Mouse (Mus musculus) macrophage (primary cell): Measurements from ENCODE around the gene Mtrex. TPM values are rescaled to one million over a fixed set of nuclear protein-coding genes. Genes with fewer than 3 reads are reported as not detected.

Experiments used
- H3K27ac ChIP-seq: fragments of 350-480 bp; formaldehyde crosslinking; 2 replicates; pipeline ENCODE4 v1.9.0; 2021
- H3K36me3 ChIP-seq: fragments of 350-480 bp; formaldehyde crosslinking; 2 replicates; pipeline ENCODE4 v1.9.0; 2021; ENCODE audit errors: inconsistent target
- H3K4me3 ChIP-seq: fragments of 350-480 bp; formaldehyde crosslinking; 2 replicates; pipeline ENCODE4 v1.9.0; 2021; ENCODE audit errors: inconsistent target
- H3K79me2 ChIP-seq: fragments of 350-480 bp; formaldehyde crosslinking; 2 replicates; pipeline ENCODE4 v1.9.0; 2021; ENCODE audit errors: inconsistent target
- WGBS: methylation state at CpG from one replicate; pipeline ENCODE4 v1.1.7; 2026; ENCODE audit warnings: inconsistent platforms; ENCODE audit not compliant: missing documents; 5-methylcytosine and 5-hydroxymethylcytosine counted together
- polyA plus RNA-seq: library from polyadenylated mRNA; stranded (reverse); fragments of 250-400 nt; gene quantifications from 3 replicates; pipeline ENCODE4 v1.2.4, GENCODE M21; 2018; ENCODE audit warnings: inconsistent platforms

Mtrex gene
- polyA plus RNA-seq, 1 experiment from 2014 or later, result 43.6 TPM

GRCm38 (mm10) chr13:112825479-112825878 lies 101.7 kb downstream of the Mtrex start:
- Histone ChIP-seq H3K79me2 (no peaks in the 10 kb centered on the region), H3K36me3 (no peaks in the 10 kb centered on the region), H3K4me3 (no peak overlapping the region), H3K27ac (no peak overlapping the region)
- WGBS, result 87% methylated on average over 6 of the region's 6 CpGs

DNA sequence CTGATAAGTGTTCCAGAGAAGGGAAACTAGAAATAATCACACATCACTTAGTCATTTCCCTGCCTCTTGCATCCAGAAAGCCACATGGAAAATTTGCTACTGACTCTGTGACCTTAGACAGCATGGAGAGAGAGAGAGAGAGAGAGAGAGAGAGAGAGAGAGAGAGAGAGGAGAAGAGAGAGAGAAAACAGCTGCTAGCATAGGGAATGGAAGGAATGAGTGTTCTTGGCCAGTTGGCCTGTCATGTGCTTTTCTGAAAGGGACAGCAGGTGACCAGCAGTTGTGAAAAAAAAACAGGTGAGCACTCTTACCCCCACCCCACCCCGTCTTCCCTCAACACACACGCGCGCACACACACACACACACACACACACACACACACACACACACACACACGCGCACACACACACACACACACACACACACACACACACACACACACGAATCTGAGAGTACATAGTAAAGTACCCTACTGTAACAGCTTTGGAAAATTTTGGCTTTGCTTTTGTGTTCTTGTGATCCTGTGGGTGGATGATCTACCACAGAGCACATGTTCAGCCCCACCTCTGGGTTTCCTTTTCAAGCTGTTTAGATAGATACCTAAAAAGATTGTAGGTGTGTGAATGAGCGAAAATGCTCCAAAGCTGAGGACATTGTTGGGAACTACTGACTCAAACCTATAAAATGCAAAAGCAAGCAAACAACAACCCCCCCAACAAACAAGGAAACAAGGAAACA lies 103.1 kb downstream of the Mtrex start:
- 60% methylated on average over 2 of the region's 8 CpGs for WGBS

GRCm38 (mm10) chr13:112823236-112823910 lies 103.8 kb downstream of the Mtrex start:
- no peaks in the 10 kb centered on the region for H3K79me2 ChIP-seq
- no peaks in the 10 kb centered on the region for H3K36me3 ChIP-seq
- 93% methylated on average over 6 of the region's 6 CpGs for WGBS
- H3K4me3 ChIP-seq, result no peak overlapping the region
- H3K27ac ChIP-seq, result no peak overlapping the region

More for the DNA sequence above, 103.1 kb downstream of the Mtrex start:
- Histone ChIP-seq H3K79me2 (no peaks in the 10 kb centered on the region), H3K4me3 (no peak overlapping the region), H3K27ac (no peak overlapping the region), H3K36me3 (no peaks in the 10 kb centered on the region)

DNA sequence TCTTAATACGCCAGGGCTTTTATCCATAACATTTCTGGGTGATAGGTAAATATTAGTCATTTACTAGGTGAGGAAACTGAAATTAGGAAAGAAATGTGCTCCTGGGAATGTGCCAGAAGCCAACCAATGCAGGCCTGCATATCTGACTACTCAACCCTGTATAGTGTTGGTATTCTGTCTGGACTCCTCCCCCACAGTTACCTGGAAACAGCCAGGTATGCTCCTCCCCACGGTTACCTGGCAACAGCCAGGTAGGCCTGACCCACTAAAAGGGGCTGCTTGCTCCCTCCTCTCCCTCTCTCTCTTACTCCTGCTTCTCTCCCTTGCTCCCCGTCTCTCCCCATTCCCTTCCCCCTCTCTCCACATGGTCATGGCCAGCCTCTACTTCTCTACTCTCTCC lies 104.8 kb downstream of the Mtrex start:
- 96% methylated on average over 3 of the region's 3 CpGs for WGBS
- H3K27ac ChIP-seq, result no peak overlapping the region
- no peaks in the 10 kb centered on the region for H3K36me3 ChIP-seq
- H3K79me2 ChIP-seq, result no peaks in the 10 kb centered on the region
- H3K4me3 ChIP-seq, result no peak overlapping the region

DNA sequence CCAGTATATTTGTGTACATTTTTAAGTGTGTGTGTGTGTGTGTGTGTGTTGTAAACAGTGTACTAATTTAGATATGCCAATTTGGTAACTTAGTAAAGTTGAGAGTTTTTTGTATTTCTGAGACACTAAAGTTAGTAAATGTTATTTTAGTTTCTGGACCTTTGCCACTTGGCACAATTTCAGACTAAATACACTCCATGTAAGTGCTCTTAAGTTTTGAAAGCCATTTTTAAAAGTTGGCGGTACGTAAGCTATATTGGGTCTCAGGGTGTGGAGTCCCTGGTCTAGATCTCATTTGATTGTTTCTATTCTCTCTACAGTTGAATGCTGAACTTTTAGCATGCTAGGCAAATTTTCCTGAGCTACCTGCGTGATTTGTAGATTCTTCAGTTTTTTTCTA lies 109.1 kb downstream of the Mtrex start:
- Histone ChIP-seq H3K36me3 (no peaks in the 10 kb centered on the region), H3K27ac (no peak overlapping the region), H3K4me3 (no peak overlapping the region), H3K79me2 (no peaks in the 10 kb centered on the region)
- WGBS, result 86% methylated on average over 3 of the region's 3 CpGs

Other genes starting within 250 kb of the Mtrex start
- gene Plpp1, start 126.6 kb downstream of the Mtrex start, polyA plus RNA-seq, result 0.39 to 1.2 TPM (median 0.46 TPM) in 3 replicates
- 8.2 to 17.3 TPM (median 15.4 TPM) in 3 replicates for gene Dhx29, start 56 bp upstream of the Mtrex start, polyA plus RNA-seq
- not detected in 3 replicates for gene Ccno, start 60.4 kb upstream of the Mtrex start, polyA plus RNA-seq
- not detected in 3 replicates for gene Mcidas, start 66.4 kb upstream of the Mtrex start, polyA plus RNA-seq
- not detected in 3 replicates for gene Cdc20b, start 107.7 kb upstream of the Mtrex start, polyA plus RNA-seq
- not detected in 3 replicates for gene Gpx8, start 119.0 kb upstream of the Mtrex start, polyA plus RNA-seq
- gene Gzma, start 173.6 kb upstream of the Mtrex start, polyA plus RNA-seq, result not detected in 3 replicates